Mouse (Mus musculus) lung, postnatal 0 days (tissue): Measurements from ENCODE around the gene Pts.

ENCODE experiments used
- CTCF ChIP-seq: IDR thresholded peaks from 2 replicates; pipeline ENCODE4 v1.5.1; 2016; ENCODE audit warnings: antibody characterized with exemption, mild to moderate bottlenecking
- EP300 ChIP-seq: IDR thresholded peaks from 2 replicates; pipeline ENCODE4 v1.6.1; 2016; ENCODE audit warnings: antibody characterized with exemption, mild to moderate bottlenecking, control low read depth

- TF ChIP-seq EP300: no peak
- TF ChIP-seq CTCF: no peak
Measured at GRCm38 (mm10) chr9:50547859-50548478, 19.4 kb upstream of the Pts start.
